Mouse (Mus musculus) cerebellum, postnatal 14 days (tissue): ENCODE measurements around the gene Zfp248.

Experiments used
- DNase-seq, 2 experiments: peaks; one replicate each; pipeline ENCODE4 v3.0.0; 2021; ENCODE audit warnings: mixed read lengths in 2 of 2

Gene Zfp248

DNA sequence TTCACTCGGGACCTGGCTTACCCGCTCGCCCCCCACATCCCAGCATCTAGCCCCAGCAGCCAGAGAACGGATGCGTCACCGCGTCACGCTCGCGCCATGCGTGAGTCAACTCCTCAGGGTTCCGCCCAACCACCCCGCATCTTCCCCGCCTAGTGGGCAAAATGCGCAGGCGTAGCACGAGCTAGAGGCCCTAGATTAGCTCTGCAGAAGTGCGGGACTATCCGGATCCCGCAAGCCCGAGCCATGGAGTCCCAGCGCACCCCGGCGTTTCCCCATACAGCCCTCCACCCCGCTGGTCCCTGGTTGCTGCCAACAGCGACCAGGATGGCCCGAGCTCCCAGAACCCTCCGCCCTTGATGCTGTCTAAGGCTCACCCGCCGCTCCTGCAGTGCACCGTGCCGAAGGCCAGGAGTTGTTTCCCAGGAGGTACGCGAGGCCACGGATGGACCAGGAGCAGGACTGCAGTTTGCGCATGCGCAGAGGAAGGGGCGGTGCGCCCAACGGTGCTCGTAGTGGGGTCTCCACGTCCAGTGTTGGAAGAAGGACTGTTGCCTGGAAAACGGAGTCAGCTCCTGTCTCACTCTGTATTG lies at the start of gene Zfp248:
TSS of gene Zfp248 (minus strand) at position 487 of the 590 bp plus-strand sequence.
- DNase-seq, result peak; percentile 94 to 95

DNA sequence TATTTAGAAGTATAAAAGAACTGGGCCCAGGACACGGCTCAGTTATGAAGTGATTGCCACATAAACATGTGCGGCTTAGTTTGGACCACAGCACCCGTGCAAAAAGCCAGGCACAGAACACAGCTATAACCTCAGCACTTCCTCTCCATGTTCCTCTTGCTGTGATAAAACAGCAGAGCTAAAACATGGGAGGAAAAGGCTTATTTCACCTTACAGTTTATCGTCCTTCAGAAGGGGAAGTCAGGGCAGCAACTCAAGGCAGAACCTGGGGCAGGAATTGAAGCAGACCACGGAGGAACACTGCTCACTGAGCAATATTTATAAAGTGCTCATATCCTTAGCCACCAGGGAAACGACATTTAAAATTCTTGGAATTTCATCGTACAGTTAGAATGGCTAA lies 43.7 kb upstream of the Zfp248 start:
- DNase-seq, result no peak

DNA sequence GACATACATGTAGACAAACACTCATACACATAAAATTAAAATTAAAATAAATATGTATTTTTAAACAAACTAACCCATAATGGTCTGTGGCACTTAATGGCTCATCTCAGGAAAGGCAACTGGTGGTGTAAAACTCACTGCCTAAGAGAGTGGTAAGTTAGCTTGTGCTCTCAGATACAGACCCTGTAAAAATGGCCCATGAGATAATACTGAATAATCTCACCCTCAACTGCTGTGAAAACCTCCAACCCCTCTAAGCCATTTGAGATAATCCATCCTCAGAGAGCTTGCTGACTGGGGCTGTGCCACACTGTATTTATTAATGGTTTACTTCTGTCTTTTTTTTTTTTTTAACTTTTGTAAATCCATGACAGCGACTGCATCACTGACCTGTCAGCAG lies 26.8 kb upstream of the Zfp248 start:
- DNase-seq, result no peak

DNA sequence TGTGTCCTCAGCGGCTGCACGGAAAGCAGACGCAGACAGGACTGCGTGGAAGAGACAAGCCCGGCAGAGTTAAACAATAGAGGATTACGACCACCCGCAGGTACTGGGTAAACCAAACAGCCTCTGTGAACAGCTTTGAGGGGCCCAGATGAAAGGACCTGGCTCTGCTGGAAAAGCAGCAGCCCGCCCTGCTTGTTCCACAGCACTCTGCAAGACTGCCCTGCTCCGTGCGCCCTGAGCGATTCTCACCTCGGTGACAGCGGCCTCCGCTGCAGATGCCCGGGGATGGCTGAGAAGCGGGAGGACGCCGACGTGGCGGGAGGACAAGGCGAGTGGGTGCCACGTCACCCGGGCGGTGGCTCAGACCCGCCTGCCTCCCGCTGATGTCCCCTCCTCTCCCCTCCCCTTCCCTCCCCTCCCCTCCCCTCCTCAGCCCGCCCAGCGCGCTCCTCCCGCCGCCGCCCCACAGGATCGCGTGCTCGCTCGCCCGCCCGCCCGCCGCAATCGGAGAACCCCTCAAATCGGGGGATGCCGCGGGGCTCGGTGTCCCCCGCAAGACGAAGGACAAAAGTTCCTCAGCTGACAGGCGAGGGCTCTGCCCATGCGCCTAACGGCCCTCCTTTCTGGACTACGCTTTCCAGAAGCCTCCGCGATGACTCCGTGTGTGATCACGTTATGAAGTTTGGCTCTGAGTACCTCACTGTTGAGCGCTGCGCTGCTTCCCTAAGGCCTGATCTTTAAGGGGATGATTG lies 23.8 kb upstream of the Zfp248 start, which contains the start of gene Zfp9:
TSS of gene Zfp9 (minus strand) at position 364 of the 752 bp plus-strand sequence.
- peak; percentile 85 to 89 for DNase-seq

DNA sequence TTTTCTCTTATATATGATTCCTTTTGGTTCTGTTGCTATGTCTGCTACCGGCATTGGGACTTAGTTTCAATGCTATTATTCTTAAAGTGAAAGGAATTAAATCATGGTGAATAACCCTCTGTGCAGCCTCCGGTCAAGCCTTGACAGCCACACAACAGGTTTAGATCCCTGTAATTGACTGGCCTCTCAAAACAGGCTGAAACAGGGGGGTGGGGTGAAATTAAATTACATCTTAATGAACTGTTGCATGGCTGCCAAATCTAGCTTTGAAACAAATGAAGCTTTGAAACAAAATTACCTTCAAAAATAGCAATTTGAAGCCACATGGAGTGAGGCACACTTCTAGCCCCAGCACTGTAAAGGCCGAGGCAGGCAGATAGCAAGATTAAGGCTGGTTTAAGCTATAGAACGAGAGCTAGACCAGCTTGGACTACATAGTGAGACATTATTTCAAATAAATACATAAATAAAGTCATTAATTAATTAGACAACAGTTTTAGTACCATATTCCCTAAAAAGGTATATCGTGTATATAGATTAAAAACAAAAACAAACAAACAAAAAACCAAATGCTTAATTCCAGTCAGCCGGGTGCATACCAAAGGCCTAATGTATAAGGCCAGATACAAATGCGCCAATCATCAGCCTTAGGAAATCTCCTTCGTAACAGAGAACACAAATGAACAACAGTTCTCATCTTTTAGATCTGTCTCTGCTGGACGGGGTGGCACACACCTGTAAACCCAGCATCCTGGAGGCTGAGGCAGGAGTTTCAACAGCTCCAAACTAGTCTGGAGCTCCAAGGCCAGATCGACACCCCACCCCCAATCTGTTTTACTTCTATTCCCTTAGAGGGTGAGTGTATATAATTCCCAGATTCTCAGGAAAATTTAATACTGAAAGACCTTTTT lies 22.8 kb upstream of the Zfp248 start:
- DNase-seq, result peak; percentile 22 to 31

DNA sequence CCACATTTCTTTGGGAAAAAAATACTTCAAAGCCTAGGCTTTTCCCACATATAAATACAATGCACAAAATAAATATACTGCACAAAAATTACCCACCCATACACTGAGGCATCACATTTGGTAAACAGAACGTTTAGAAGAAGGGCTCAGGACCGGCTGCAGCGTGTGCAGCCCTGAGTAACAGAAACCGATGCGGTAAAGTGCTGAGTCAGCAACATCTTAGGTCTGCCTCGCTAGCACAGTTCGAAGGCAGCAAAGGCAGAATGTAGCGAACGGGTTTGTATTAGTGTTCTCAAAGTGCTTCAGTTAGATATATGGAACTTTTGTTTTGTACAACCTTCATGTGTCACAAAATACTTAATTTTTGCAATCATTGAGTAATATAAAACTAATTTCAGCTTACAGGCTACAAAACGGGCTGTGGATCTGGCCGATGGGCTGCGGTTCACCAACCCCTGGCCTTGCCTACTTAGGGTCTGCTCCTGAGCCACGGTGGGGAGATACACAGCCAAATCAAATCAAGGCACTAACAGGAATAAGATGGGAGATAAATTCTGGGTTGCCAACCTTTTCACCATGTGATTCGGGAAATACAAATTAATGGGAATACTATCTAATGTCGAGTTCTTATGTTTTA lies 6.9 kb upstream of the Zfp248 start:
- DNase-seq, result no peak

DNA sequence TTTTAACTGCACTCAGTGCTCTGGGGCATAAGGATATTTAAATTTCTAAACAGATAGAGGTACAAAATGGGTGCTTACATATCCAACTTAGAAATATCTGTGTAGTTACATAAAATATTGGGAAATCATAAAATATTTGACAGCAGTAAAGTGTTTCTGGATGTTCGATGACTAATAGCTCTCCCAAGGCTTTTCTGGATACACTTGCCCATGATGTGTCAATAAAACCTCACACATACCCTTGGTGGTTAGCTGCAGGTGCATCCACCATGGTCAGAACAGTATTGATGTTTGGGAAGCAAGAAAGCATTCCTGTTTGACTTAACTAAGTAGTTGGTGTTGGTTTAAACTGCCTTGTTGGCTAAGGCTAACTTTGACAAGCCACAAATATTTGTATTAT lies 2.4 kb upstream of the Zfp248 start:
- no peak for DNase-seq

DNA sequence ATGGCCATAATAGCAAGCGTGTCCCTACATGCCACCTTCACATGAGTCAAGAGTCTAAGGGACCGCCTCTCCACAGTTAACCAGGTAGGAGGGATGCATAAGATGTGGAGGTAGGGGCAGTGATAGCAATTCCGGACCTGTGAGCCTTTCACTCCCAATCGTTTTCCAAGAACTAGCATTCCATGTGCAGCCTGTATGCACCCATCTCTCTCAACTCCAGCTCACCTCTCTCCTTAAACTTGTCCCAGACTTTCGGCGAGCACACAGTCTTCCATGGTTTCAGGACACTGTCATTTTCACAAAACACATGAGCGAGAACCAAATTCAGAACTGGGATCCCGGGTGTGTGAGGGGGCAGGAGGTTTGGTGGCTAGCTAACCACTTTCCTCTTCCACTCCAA lies 876 bp downstream of the Zfp248 start:
- no peak for DNase-seq

DNA sequence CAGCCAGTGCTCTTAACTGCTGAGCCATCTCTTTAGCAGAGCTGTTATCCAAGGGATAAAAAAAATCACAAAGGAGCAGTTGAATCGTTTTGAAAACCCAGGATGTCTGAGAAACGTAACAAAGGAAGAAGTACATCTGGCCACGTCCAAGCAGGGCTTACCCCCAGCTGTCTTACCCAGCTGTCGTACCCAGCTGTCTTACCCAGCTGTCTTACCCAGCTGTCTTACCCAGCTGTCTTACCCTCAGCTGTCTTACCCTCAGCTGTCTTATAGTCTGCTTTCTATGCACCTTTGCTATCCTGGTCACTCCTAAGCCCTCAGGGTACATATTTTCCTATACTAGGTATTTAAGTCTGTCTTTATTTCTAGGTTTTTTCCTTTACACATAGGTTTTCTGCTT lies 23.8 kb downstream of the Zfp248 start:
- no peak for DNase-seq

DNA sequence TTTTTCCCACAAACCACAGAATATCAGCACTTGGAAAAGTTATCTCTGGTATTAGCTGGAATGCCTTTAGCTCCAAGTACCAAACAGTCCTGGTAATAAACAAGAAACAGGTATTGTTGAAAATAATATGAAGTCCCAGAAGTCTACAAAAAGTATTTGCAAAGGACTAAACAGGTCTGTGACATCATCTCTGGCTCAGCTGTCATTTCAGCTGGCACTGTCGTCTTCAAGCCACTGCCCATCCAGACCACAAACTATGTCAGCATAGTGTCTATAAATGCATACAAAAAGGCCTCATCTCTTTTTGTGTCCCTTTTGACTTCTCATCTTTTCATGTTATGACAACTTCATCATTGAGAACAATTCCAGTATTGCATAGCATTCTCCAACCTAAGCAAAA lies 28.7 kb downstream of the Zfp248 start:
- DNase-seq, result no peak

DNA sequence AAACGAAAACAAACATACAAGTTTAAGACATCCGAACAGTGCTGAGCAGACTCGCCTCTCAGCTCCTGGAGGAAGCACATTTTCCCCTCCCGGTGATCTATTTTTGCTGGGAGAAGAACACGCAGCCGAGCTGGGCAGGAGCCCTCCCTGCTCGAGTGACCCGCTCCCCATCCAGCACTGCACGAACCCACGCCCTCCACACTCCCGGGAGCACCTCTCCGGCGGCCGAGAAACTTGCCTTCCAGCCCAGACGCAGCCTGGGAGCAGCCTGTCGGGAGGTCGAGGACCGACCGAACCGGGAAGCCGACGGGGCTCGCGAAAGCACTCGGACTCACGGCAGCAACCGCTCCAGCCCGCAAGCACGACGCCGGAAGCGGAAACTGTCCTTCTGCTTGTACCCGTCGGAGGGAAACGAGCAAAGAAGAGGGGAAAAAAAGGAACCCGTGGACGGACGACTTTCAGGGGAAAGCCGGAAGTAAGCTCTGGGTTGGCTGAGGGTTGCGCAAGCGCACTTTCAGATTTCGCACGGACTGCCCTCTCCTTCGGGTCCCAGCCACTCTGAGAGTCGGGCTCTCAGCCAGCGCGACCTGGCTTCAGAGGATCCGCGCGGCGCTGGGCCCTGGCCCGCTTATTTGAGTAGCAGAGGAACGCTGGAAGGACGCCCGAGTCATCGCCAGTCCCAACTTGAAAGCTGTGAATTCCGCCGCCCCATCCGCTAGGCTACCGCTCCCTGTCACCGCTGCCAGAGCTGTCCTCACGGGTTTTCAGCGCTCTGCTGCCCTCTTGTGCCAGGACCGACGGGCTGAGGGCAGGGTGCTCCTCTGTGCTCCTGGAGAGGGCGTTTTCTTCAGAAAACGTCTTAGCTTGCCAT lies 36.0 kb downstream of the Zfp248 start, which contains the start of gene Bms1:
TSS of gene Bms1 (minus strand) at position 425 of the 871 bp plus-strand sequence.
- DNase-seq, result peak; percentile 99 to 100

DNA sequence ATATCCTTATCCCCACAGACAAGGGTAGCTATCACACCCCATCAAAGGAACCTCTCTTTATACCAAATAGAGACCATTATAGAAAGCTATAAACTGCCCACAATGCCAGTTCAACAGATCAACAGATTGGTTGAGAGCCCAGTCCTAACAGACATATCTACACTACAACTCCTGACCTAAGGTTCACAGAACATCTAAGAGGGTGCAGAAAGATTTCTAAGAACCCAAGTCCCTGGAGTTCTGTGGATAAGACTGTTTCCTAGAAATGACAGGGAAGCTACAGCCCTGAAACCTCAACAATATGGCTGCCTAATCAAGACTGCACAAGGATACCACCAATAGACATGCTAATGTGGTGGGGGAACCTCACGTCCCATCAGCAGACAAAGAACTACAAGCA lies 44.9 kb downstream of the Zfp248 start:
- DNase-seq, result no peak

DNA sequence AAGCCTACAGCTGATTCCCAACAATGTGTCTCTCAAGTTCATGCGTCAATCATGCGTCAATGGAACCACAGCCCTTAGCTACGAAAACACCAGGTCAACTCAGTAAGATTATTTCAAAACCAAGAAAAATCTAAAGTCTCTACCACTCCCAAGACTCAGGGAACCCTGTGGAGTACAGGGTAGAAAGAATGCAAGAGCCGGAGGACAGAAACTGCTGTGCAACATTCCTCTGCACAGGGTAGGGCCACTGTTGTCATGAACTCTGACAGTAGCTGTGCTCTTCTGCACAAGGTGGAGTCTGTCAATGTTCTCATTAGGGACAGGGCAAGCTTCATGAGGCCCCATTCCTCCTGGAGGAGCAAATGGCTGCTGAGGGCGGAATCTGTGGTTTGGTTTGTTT lies 46.8 kb downstream of the Zfp248 start:
- DNase-seq, result no peak

DNA sequence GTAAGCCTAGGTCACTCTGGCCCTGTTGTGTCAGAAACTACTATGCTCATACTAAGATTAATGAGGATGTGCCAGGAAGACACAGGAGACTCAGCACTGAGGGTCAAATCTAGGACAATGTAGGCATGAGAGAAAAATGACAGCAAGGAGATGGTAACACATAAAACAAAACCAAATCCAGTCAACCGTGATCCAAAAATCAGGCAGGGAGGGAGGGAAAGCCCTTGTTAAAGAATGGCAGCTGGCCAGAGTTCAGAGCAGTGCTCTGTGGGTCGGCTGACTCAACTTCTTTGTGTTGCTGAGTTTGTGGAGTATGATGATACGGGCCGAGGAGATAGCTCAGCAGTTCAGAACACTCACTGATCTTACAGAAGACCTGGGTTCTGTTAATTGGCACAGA lies 48.9 kb downstream of the Zfp248 start:
- no peak for DNase-seq

DNA sequence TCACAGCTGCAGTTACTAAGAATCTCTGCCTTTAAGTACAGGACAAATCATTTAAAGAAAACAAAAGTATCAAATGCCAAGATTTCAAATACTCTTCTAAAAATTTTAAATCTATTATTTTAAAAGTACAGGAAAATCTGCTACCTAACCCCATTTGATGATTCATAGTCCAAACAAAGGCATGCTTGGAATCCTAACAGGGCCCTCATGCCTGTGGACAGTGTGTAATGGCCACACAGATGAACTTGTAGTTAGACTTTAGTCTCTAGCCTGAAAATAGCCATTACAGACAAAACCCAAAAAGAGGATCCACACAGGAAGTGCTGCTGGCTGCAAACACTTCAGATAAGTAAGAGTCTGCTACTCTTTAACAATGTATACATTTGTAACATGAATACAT lies 64.6 kb downstream of the Zfp248 start:
- no peak for DNase-seq

DNA sequence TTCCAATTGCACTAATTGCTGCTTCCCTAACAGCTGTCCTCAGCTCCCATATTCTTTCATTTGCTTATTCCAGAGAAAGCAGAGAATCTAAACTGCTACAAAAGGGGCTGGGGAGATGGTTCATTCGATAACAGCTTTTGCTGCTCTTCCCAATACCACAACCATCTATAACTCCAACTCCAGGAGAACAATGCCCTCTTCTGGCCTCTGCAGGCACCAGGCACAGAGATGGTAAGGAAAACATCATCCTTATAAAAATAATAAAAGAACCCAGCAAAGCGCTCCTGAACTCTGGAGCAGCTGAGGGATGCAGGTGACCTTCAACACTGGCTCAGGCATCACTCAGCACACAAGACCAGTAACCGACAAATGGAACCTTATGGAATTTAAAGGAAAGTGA lies 69.4 kb downstream of the Zfp248 start:
- DNase-seq, result no peak

DNA sequence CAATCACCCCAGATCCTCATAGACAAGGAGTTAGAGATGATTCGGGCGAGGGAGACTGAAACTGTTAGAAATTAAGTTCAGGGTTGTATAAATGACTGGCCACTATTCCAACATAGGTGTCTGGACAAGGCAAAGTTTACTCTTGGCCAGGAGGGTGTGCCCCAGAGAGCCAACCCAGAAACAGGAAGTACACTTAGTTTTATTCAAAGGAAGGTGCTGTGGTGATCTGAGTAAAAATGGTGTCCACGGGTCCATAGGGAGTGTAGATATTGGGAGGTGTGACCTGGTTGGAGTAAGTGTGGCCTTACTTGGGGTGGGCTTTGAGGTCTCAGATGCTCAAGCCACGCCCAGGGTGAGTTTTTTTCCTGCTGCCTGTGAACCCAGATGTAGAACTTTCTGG lies 74.1 kb downstream of the Zfp248 start:
- DNase-seq, result no peak

DNA sequence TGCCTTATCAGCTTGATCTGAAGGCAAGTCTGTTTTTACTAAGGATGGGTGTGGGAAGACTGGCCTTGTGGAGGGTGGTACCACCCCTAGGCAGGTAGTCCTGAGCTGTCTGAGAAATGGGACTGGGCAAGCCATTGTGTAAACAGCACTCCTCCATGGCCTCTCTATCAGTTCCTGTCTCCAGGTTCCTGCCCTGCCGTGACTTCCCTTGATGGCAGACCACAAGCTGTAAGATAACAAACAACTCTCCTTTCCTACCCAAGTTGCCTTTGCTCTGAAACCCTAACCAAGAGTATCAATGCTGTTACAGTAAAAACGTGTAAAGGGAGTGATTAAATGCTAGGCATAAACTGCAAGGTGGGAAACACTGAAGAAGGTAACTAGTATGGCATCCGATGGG lies 74.7 kb downstream of the Zfp248 start:
- DNase-seq, result no peak

DNA sequence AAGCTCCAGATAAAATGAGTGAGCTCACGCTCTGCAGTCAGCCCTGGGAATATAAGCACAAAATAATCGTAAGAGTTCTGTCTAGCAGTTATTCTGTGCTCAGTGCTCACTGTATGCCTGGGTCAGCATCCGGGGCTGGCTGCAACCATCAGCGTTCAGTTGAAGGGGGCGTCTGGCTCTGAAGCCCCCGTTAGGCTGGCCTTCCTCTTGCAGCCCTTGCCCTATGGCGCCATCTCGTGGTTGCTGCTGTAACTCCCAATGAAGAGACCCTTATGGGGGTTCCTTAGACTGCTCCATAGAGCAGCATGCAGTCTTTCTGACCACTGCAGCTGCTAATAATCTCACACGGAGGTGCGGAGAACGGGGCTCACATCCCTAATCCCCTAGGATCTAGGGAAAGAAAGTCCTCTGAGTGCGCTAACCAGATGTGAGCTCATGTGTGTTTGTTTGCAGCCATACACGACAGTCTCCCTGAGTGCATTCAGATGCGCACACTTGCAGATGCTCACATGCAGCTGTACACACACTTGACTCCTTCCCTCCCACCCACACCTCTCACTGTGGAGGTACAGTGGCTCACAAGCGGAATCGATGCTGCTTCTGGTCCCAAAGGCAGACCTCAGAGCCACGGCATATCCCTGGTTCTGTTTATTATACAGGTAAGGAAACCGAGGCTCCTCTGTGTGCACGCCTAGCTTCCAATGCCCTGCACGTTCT lies 75.7 kb downstream of the Zfp248 start:
- peak; percentile 90 to 95 for DNase-seq

DNA sequence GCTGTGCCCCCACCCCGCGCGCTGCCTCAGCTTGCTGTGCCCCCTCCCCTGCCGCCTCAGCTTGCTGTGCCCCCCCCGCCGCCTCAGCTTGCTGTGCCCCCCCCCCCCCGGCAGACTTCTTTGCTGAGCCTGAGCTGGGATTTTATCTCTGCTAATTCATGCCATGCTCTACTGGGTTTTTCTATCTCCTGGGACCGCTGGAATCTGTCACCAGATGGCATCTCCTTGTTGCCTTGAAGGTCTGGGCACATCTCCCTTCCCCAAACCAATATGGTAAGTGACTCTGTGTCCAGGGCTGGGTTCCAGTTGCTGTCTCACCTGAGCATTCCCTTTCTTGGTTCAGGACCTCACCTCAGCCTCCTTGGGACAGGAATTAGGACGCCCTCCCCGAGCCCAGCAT lies 77.7 kb downstream of the Zfp248 start:
- peak; percentile 24 to 44 for DNase-seq
